ENCODE assay signal across 7 mouse cellular contexts in the genomic region with DNA sequence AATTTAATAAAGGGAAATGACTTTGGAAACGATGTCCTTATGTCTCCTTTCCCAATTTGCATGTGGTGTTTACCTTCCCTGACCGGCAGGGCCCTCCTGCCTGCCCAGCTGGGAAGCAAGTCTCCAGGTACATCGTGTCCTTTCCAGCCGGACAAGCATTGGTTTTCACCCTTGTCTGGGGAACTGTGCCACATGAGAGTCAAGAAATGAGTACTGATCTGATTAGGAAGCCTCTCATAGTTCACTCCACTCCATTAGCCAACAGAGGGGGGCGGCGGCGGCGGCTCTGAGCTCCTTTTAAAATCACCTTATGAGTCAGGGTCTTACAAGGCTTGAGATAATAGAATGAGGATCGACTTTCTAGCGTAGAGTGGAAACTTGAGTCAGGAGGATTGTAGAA. TPM values are rescaled to one million over a fixed set of nuclear protein-coding genes. Genes with fewer than 3 reads are reported as not detected.
DNase-seq lines count a peak whose midpoint lies in the region; ATAC-seq and TF ChIP-seq lines count a peak whose summit lies in the region.

No protein-coding gene starts in this region.

- no peak for TF ChIP-seq EP300 in stomach, postnatal 0 days (optimal IDR thresholded peaks at IDR 0.05)

- H3K27me3 ChIP-seq in heart, embryonic 16.5 days (ENCODE audit: control insufficient read depth, insufficient read depth, low read length) = no peaks in the 10 kb centered on the region
- H3K27me3 ChIP-seq in liver, embryonic 16.5 days (ENCODE audit: control insufficient read depth, insufficient read depth, low read depth, low read length) = peaks cover 14% of the 10 kb centered on the region
- no peaks in the 10 kb centered on the region for H3K27me3 ChIP-seq in stomach, postnatal 0 days (ENCODE audit: control insufficient read depth, insufficient read depth, low read length)

- peak overlapping the region; percentile 81 for H3K9ac ChIP-seq in heart, embryonic 16.5 days (ENCODE audit: low read length)
- H3K9ac ChIP-seq in liver, embryonic 16.5 days (ENCODE audit: low read depth, low read length) = peak overlapping the region; percentile 62
- 0 out of 2 replicates have a peak overlapping the region, but pooled peaks have one; percentile 73 for H3K9ac ChIP-seq in stomach, postnatal 0 days (ENCODE audit: low read length)

- H3K9me3 ChIP-seq in heart, embryonic 16.5 days (replicated peaks; ENCODE audit: control insufficient read depth, low read length) = no peaks in the 10 kb centered on the region
- no peaks in the 10 kb centered on the region for H3K9me3 ChIP-seq in liver, embryonic 16.5 days (replicated peaks; ENCODE audit: control insufficient read depth, low read length)
- no peaks in the 10 kb centered on the region for H3K9me3 ChIP-seq in stomach, postnatal 0 days (ENCODE audit: control insufficient read depth, low read length)

- DNase-seq in thymus, postnatal 14 days = peak; percentile 33
- no peak for DNase-seq in thymus, adult 18-20 months
- DNase-seq in stomach, postnatal 0 days (ENCODE audit: low spot score) = peak; percentile 52
- no peak for DNase-seq in adrenal gland, adult 8-10 months
- DNase-seq in right cerebral cortex, postnatal 4 days = no peak

- peak overlapping the region; percentile 92; the same call in 1 of the 2 replicates for H3K27ac ChIP-seq in heart, embryonic 16.5 days (ENCODE audit: low read length)
- peak overlapping the region; percentile 52 for H3K27ac ChIP-seq in liver, embryonic 16.5 days (ENCODE audit: low read length)
- H3K27ac ChIP-seq in stomach, postnatal 0 days (replicated peaks) = peak overlapping the region; percentile 96

- H3K36me3 ChIP-seq in heart, embryonic 16.5 days (ENCODE audit: control insufficient read depth, insufficient read depth) = peaks cover 43% of the 10 kb centered on the region
- peaks cover 45% of the 10 kb centered on the region for H3K36me3 ChIP-seq in liver, embryonic 16.5 days (ENCODE audit: control insufficient read depth, insufficient read depth)
- peaks cover 23% of the 10 kb centered on the region for H3K36me3 ChIP-seq in stomach, postnatal 0 days (ENCODE audit: control insufficient read depth, insufficient read depth, low read length)

- peak overlapping the region; percentile 80 for H3K4me2 ChIP-seq in heart, embryonic 16.5 days (ENCODE audit: low read depth, low read length)
- peak overlapping the region; percentile 89 for H3K4me2 ChIP-seq in liver, embryonic 16.5 days (ENCODE audit: low read depth, low read length)
- H3K4me2 ChIP-seq in stomach, postnatal 0 days (replicated peaks; ENCODE audit: low read depth) = peak overlapping the region; percentile 77

- TF ChIP-seq CTCF in stomach, postnatal 0 days (IDR thresholded peaks at IDR 0.05; ENCODE audit: low read depth) = no peak

- no peak for ATAC-seq in heart, embryonic 16.5 days (replicated peaks; ENCODE audit: extremely low read depth, insufficient read depth, low FRiP score)
- no peak for ATAC-seq in liver, embryonic 16.5 days (ENCODE audit: low read depth)
- no peak for ATAC-seq in stomach, postnatal 0 days (ENCODE audit: low FRiP score, low TSS enrichment)

- peak overlapping the region; percentile 81 for H3K4me3 ChIP-seq in heart, embryonic 16.5 days (ENCODE audit: low read length)
- H3K4me3 ChIP-seq in liver, embryonic 16.5 days (ENCODE audit: low read depth, low read length) = peak overlapping the region; percentile 68
- peak overlapping the region; percentile 62 for H3K4me3 ChIP-seq in stomach, postnatal 0 days (ENCODE audit: low read depth, low read length)

- H3K4me1 ChIP-seq in heart, embryonic 16.5 days (ENCODE audit: control insufficient read depth, insufficient read depth, low read length) = peaks cover 10% of the 10 kb centered on the region
- peaks cover 21% of the 10 kb centered on the region for H3K4me1 ChIP-seq in liver, embryonic 16.5 days (ENCODE audit: control insufficient read depth, low read depth, low read length)
- H3K4me1 ChIP-seq in stomach, postnatal 0 days (replicated peaks; ENCODE audit: control insufficient read depth, insufficient read depth) = 0 out of 2 replicates have a peak, but pooled peaks cover 6% of the 10 kb centered on the region

- 47% methylated on average over 10 of the region's 10 CpGs for WGBS in heart, embryonic 16.5 days
- 65% methylated on average over 10 of the region's 10 CpGs for WGBS in liver, embryonic 16.5 days (ENCODE audit: insufficient replicate concordance)
- WGBS in stomach, postnatal 0 days = 35% methylated on average over 10 of the region's 10 CpGs

RNA-seq across cellular contexts. Expression of a gene that starts 0.7 kb away (rescaled TPM):
- 23.6 and 32.3 TPM in 2 replicates for polyA plus RNA-seq in heart, embryonic 16.5 days (2015; fragmentation: Nextera tagmentation; extraction: Ambion mirVana)
- polyA plus RNA-seq in liver, embryonic 16.5 days (2015; fragmentation: Nextera tagmentation; extraction: Ambion mirVana) = 5.4 and 6.4 TPM in 2 replicates
- 32.9 and 34.0 TPM in 2 replicates for polyA plus RNA-seq in stomach, postnatal 0 days (2015; fragmentation: Nextera tagmentation; extraction: Ambion mirVana)
- total RNA-seq in adrenal gland, adult 8-10 months (2022) = 100 to 1,000 TPM; 103 to 135 (median 120) TPM

RNA-seq across cellular contexts. Expression of a gene that starts 9.8 kb away (rescaled TPM):
- polyA plus RNA-seq in heart, embryonic 16.5 days (2015; fragmentation: Nextera tagmentation; extraction: Ambion mirVana) = 0.60 and 0.79 TPM in 2 replicates
- polyA plus RNA-seq in liver, embryonic 16.5 days (2015; fragmentation: Nextera tagmentation; extraction: Ambion mirVana) = 0.46 and 0.55 TPM in 2 replicates
- 0.62 and 0.73 TPM in 2 replicates for polyA plus RNA-seq in stomach, postnatal 0 days (2015; fragmentation: Nextera tagmentation; extraction: Ambion mirVana)
- total RNA-seq in adrenal gland, adult 8-10 months (2022) = 1 to 10 TPM in 3 of 4 experiments, under 1 TPM in 1; 0.83 to 1.8 (median 1.3) TPM

RNA-seq across cellular contexts. Expression of a gene that starts 10.0 kb away (rescaled TPM):
- 136 and 148 TPM in 2 replicates for polyA plus RNA-seq in heart, embryonic 16.5 days (2015; fragmentation: Nextera tagmentation; extraction: Ambion mirVana)
- polyA plus RNA-seq in liver, embryonic 16.5 days (2015; fragmentation: Nextera tagmentation; extraction: Ambion mirVana) = 127 and 134 TPM in 2 replicates
- 84.8 and 90.0 TPM in 2 replicates for polyA plus RNA-seq in stomach, postnatal 0 days (2015; fragmentation: Nextera tagmentation; extraction: Ambion mirVana)
- total RNA-seq in adrenal gland, adult 8-10 months (2022) = 100 to 1,000 TPM; 130 to 156 (median 142) TPM

RNA-seq across cellular contexts. Expression of a gene that starts 59.1 kb away (rescaled TPM):
- 0.34 TPM in 1 of 2 replicates, not detected in the other for polyA plus RNA-seq in heart, embryonic 16.5 days (2015; fragmentation: Nextera tagmentation; extraction: Ambion mirVana)
- polyA plus RNA-seq in liver, embryonic 16.5 days (2015; fragmentation: Nextera tagmentation; extraction: Ambion mirVana) = 5.0 and 5.6 TPM in 2 replicates
- not detected in 2 replicates for polyA plus RNA-seq in stomach, postnatal 0 days (2015; fragmentation: Nextera tagmentation; extraction: Ambion mirVana)
- total RNA-seq in adrenal gland, adult 8-10 months (2022) = not detected

Comparison
In these comparisons a context has a peak if more than half of its experiments do, and no peak if none do; other contexts are left out.
1. DNase-seq: peak in thymus, postnatal 14 days (single experiment) and stomach, postnatal 0 days (single experiment); none in thymus, adult 18-20 months (0 of 2), adrenal gland, adult 8-10 months (single experiment) and right cerebral cortex, postnatal 4 days (single experiment).
2. Peak in every context shown above with its lines, with median percentiles within 50 percentile points of each other: H3K27ac ChIP-seq, H3K4me2 ChIP-seq, H3K4me3 ChIP-seq and H3K9ac ChIP-seq.